Mouse (Mus musculus) frontal cortex, postnatal 10 days (tissue): ENCODE results near the gene Atp1a1.

Experiments used
- DNase-seq, 2 experiments: peaks; one replicate each; pipeline ENCODE4 v3.0.0; 2022; ENCODE audit warnings: low spot score in 2 of 2, mixed read lengths in 1 of 2

The Atp1a1 gene

GRCm38 (mm10) chr3:101552621-101553620, 51.6 kb downstream of the Atp1a1 start:
- DNase-seq, result no peak

DNA sequence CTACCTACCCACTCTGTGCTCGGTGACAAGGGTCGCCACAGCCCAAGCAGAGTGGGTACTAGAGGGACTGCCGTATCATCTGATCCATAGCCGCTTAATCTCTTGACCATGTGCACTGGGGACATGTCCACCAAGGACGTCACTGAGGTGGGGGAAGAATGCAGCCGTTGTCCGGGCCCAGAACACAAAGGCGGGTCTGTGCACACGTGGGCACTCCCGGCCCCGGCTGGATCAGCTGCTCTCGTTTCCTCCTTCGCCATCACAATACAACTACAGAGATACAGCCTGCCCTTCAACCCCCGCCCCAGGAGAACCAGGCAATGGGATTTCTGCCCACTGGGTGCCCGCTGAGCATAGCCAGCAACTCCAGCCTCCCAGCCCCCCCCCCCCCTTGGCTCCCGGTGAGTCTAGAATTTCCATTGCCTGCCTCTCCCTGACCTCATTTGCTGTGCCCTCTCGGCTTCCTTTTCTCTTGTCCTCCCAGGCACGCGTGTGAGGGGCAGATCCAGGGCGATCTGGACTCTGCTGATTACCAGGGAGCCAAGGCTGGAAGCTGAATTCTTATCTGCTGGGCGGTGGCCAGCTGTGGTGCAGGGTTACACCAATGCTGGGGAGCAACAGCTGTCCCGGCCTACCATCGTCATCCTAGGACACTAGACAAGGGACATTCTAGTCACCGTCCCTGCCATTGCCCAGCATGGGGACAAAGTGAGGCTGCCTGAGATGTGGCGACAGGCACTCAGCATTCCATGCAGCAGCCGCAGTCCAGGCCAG, 52.8 kb downstream of the Atp1a1 start:
- peak; percentile 34 to 52 for DNase-seq

- no peak for DNase-seq
These were observed 54.7 kb downstream of the Atp1a1 start for GRCm38 (mm10) chr3:101549749-101550148.

GRCm38 (mm10) chr3:101544116-101544515, 60.4 kb downstream of the Atp1a1 start:
- no peak for DNase-seq

GRCm38 (mm10) chr3:101541571-101541970, 62.9 kb downstream of the Atp1a1 start:
- DNase-seq, result no peak

- DNase-seq, result no peak
These were observed 63.9 kb downstream of the Atp1a1 start for GRCm38 (mm10) chr3:101540568-101540967.

DNA sequence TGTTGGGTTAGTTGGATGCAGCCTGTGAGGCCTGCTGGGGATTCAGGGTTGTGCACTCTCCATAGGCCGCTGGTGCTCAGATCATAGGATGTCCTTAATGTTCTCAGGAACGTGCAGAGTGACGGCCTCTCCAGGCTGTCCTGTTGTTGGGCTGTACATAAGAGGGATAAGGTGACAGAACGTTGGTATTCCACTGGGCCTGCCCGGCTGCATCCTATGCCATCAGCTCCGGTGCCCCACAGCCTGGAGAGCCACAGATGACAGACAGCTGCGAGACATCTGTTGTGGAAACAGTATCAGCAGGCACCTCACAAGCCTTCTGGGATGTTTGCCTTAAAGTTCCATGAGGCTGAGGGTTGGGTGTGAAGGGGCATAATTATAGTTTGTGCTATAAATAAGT, 68.2 kb downstream of the Atp1a1 start:
- DNase-seq, result no peak

- no peak for DNase-seq
These were observed 70.2 kb downstream of the Atp1a1 start for GRCm38 (mm10) chr3:101534311-101534710.

DNA sequence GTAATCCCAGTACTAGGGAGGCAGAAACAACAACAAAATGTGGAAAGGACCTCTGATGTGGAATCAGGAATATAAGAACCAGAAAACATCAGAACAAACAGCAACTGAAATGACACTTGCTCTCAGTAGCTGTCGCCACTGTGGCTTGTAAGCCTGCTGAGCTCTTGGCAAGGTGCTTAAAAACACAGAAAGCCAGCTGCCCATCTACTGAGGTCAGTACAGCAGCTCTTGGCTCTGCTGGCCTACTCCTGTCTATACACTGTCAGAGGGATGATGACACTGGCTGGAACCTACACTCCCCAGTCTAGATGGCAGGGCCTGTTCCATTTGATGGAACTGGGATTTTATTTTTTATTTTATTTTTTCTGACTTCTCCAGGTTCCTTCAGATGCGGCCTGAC, 71.1 kb downstream of the Atp1a1 start:
- no peak for DNase-seq

- no peak for DNase-seq
These were observed 73.6 kb downstream of the Atp1a1 start for GRCm38 (mm10) chr3:101530928-101531327.

DNA sequence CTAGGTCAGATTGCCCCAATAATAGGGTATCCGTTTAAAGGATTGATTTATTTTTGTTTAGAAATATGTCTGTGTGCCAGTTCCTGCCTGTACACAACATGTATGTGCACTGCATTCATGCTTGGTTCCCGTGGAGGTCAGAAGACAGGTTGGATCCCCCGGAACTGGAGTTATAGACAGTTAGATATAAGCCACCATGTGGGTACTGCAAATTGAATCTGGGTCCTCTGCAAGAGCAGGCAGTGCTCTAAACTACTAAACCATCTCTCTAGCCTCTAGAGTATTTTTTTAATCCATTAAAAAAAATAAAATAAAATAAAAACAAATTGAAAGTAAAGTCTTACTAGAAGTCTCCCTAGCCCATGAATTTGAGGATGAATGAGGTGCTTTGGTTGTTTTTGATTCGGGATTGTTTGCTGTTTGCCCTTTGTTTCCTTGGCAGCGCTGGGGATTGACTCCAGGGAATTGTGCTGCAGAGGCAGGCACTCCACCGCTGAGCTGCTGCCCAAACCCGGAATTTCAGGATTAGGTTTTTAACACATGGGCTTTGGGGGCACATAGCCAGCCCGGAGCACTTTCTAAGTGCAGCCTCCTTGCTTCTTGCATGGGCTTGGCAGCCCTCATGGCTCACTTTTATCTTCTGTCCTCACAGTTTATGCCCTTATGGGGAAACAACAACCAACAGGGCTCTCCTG, 75.4 kb downstream of the Atp1a1 start:
- no peak for DNase-seq

- DNase-seq, result no peak
These were observed 76.2 kb downstream of the Atp1a1 start for GRCm38 (mm10) chr3:101528157-101528899.

DNA sequence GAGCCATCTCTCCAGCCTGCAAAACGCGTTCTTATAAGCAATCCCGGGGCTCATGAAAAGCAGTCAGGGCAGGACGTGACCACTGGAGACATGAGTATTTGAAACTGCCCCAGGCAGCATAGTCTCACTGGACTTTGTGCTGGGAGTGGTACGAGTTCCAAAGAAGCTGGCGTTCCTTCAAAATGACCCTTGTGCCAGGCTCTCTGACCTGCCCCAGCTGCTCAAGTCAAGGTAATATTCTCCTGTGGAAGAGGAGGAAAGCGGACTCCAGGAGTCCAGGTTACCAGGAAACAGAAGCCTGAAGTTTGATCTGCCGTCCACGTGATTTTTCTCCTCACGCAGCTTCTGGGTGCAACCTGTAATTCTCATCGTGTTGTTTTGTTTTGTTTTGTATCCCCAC, 77.9 kb downstream of the Atp1a1 start:
- no peak for DNase-seq
